Mouse (Mus musculus) stomach, postnatal 0 days (tissue): Measurements from ENCODE around the gene Hist1h3i.
"Not testable (repeated sequence)": the region's sequence is repeated elsewhere in the genome, so short reads cannot be mapped to it uniquely, and the experiment has no call there.

Experiments used
- CTCF ChIP-seq: IDR thresholded peaks from 2 replicates; pipeline ENCODE4 v1.5.1; 2016; ENCODE audit warnings: antibody characterized with exemption, low read depth, mild to moderate bottlenecking, moderate library complexity
- EP300 ChIP-seq: optimal IDR thresholded peaks from 2 replicates; pipeline ENCODE3; 2016; ENCODE audit warnings: antibody characterized with exemption

DNA sequence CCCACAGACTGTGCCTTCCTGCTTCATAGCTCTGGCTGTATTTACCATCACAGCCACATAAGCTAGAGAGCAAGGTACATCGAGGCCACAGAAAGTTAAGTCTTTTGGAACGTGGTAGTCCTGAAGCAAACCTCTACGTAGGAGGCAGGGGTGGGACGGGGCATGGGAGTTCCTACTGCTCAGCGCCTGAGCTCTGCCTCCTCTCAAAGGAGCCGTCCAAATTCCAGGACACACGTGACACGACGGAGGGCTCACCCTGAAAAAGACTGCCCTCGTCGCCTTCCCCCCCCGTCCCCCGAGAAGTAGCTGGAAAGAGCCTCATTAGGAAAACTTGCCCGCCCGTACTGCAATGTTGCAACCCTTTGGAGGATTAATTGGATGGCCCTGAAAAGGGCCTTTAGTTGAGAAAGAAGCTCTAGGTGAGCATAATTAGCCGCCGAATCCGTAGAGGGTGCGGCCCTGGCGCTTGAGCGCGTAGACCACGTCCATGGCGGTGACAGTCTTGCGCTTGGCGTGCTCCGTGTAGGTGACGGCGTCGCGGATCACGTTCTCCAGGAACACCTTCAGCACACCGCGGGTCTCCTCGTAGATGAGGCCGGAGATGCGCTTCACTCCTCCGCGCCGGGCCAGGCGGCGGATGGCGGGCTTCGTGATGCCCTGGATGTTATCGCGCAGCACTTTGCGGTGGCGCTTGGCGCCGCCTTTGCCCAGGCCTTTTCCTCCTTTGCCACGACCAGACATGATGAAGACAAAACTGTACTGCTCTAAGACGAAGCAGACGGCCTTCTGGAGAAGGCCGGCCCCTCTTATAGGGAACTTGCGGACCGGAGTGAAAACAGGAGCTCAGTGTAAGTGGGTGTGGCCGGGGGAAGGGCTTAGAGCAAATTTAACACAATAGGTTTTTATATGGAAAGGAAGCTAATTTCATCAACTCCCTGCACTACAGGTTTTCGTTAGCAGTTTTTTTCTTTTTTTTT is 48.5 kb upstream of the Hist1h3i start, which contains the start of gene Hist1h4n:
- not testable (repeated sequence) for TF ChIP-seq CTCF, EP300
